Mouse (Mus musculus): ENCODE results near the gene Kcnk12. TPM values are rescaled to one million over a fixed set of nuclear protein-coding genes. Genes with fewer than 3 reads are reported as not detected.

Kcnk12 gene
- not detected for total RNA-seq (2021)
- long read RNA-seq, experiment 1: 0 reads
- long read RNA-seq, experiment 2: 0 reads

- DNase-seq: no peak
These were observed at the start of gene Kcnk12 for GRCm38 (mm10) chr17:87797688-87798291. Gene Kcnk12, minus strand, starts transcription at chr17:87797994.

GRCm38 (mm10) chr17:87842156-87842555 lies 44.4 kb upstream of the Kcnk12 start:
- DNase-seq: no peak

GRCm38 (mm10) chr17:87840079-87840478 lies 42.3 kb upstream of the Kcnk12 start:
- no peak for DNase-seq

GRCm38 (mm10) chr17:87834850-87835249 lies 37.1 kb upstream of the Kcnk12 start:
- no peak for DNase-seq

GRCm38 (mm10) chr17:87826909-87827308 lies 29.1 kb upstream of the Kcnk12 start:
- no peak for DNase-seq

GRCm38 (mm10) chr17:87826036-87826560 lies 28.3 kb upstream of the Kcnk12 start:
- no peak for DNase-seq

- no peak for DNase-seq
These were observed 27.7 kb upstream of the Kcnk12 start for GRCm38 (mm10) chr17:87825454-87826008.

- DNase-seq: no peak
These were observed 25.2 kb upstream of the Kcnk12 start for GRCm38 (mm10) chr17:87823031-87823430.

- DNase-seq: no peak
These were observed 11.8 kb upstream of the Kcnk12 start for GRCm38 (mm10) chr17:87809556-87809955.

- no peak for DNase-seq
These were observed 2.1 kb upstream of the Kcnk12 start for GRCm38 (mm10) chr17:87799948-87800340.

GRCm38 (mm10) chr17:87799212-87799947 lies 1.6 kb upstream of the Kcnk12 start:
- DNase-seq: no peak

GRCm38 (mm10) chr17:87798423-87798941 lies 688 bp upstream of the Kcnk12 start:
- DNase-seq: peak; percentile 33

GRCm38 (mm10) chr17:87796881-87797416 lies 845 bp downstream of the Kcnk12 start:
- no peak for DNase-seq

- no peak for DNase-seq
These were observed 1.7 kb downstream of the Kcnk12 start for GRCm38 (mm10) chr17:87795927-87796714.

- DNase-seq: no peak
These were observed 3.0 kb downstream of the Kcnk12 start for GRCm38 (mm10) chr17:87794801-87795200.

GRCm38 (mm10) chr17:87793331-87793730 lies 4.5 kb downstream of the Kcnk12 start:
- no peak for DNase-seq

- no peak for DNase-seq
These were observed 5.0 kb downstream of the Kcnk12 start for GRCm38 (mm10) chr17:87792623-87793315.

- DNase-seq: no peak
These were observed 6.2 kb downstream of the Kcnk12 start for GRCm38 (mm10) chr17:87791517-87792098.

- DNase-seq: no peak
These were observed 7.1 kb downstream of the Kcnk12 start for GRCm38 (mm10) chr17:87790661-87791060.

GRCm38 (mm10) chr17:87788216-87788615 lies 9.6 kb downstream of the Kcnk12 start:
- DNase-seq: no peak

GRCm38 (mm10) chr17:87787711-87788110 lies 10.1 kb downstream of the Kcnk12 start:
- DNase-seq: no peak
